Mouse (Mus musculus) heart, postnatal 10 days (tissue): ENCODE measurements around the gene Cd72. TPM values are rescaled to one million over a fixed set of nuclear protein-coding genes. Genes with fewer than 3 reads are reported as not detected.
A peak's percentile ranks its signal among the peaks of the same experiment; 100 is the strongest.

Source experiments
- DNase-seq, 2 experiments: peaks; one replicate each; pipeline ENCODE4 v3.0.0; 2021
- intact Hi-C: fragments of 180-260 bp; cut with DNase I; formaldehyde crosslinking; loops from one replicate; pipeline ENCODE4 v1.15.1; 2025
- total RNA-seq, 2 experiments: library from RNA; stranded (reverse); gene quantifications; 2 replicates each; pipeline ENCODE4 v1.2.3; 2021

The Cd72 gene
- total RNA-seq, 2 experiments from 2014 or later, result 0.45 to 0.60 TPM

DNA sequence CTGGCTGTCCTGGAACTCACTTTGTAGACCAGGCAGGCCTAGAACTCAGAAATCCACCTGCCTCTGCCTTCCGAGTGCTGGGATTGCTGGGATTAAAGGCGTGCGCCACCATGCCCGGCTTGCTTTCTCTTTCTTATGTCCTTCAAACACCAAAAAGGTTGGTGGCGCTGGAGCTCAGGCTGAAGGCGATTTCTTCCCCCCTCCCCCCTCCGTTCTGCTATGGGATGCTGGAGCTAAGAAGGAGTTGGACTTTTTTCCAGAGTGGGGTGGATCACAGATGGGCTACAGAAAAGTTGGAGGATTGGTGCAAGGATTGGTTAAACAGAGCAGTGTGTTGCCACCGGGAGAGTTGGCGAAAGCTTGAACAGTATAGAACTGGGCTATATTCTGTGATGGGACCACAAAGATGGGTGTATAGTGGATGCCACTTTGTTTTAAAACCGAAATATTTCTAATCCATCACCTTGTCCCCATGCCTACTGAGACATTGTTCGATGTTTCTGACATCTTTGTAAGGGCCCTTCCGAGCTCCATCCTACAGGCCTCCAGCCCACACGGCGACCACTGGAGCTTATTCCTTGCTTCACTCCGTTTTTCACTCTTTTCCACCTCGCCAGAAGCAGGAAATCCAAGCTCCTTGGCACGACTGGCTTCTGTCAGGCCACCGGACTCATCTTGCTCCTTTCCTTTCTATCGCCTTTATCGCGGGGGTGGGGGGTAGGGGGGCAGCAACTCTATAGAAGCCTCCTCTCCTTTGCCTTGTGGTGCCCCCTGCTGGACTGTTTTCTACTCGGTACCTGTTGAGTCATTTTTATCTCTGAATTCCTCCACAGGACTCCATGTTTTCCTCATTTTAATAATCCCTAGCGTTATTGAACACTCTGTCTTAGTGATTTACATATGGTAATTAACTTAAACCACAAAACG is 24.7 kb upstream of the Cd72 start:
- peak; percentile 69 to 84 for DNase-seq
- intact Hi-C loops, result loop anchor here (1.0 kb wide), 1 partner anchor 37 kb away; no protein-coding TSS in a partner anchor

DNA sequence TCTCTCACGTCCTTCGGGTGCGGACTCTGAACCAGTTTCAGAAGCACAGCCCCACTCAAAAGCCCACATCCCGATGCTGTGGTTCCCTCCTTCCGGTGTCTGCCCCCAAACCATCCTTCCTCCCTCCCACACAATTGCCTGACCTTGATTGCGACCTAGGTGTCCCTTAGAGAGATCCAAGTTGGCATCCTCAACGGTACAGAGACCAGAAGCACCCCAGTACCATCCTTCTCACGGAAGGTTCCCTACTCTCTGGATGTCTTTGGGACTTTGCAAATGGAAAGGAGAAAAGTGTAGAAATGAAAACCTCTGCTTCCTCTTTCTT is 24.1 kb upstream of the Cd72 start:
- no peak for DNase-seq
- intact Hi-C loops, result no loop called here

DNA sequence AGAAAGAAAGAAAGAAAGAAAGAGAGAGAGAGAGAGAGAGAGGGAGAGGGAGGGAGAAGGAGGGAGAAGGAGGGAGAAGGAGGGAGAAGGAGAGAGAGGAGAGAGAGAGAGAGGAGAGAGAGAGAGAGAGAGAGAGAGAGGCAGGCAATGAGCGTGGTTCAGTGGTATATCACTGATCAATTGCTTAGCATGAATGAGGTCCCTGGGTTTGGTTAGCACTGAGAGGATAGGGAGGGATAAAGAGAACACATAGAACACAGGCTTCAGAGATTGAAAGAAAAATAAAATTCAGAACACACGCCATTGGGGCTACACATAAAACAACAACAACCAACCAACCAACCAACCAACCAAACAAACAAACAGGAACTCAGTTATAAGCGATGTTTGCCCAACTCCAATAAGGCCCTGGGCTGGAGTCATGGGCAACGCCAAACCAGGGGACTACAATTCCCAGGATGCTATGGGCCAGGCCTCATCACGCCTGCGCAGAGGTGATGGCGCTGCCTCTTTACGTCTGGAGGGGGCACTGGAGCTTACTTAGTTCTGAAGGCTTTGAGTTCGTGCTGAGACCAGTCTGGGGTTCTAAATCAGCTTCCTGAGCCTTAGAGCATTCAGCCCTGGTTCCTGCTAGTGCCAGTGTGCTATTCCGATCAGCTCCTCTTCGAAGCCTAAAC is 23.6 kb upstream of the Cd72 start:
- intact Hi-C loops, result no loop called here

DNA sequence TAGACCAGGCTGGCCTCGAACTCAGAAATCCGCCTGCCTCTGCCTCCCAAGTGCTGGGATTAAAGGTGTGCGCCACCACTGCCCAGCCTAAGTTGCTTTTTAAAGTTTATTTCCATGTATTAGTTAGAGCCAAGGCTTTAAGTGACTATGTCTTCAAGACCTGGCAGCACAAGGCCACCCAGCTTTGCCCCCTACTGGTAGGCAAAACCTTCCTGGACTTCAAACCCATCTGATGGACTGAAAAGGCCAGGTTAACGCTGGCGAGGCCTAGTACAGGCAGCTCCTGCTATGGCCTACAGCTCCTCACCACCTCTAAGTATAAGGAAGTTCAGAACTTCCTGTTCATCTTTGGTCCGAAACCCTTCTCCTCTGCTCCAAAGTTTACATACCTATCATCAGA is 22.2 kb upstream of the Cd72 start:
- DNase-seq, result no peak
- intact Hi-C loops, result no loop called here

More for the DNA sequence above, 23.6 kb upstream of the Cd72 start:
- DNase-seq, result peak; percentile 91 to 93

DNA sequence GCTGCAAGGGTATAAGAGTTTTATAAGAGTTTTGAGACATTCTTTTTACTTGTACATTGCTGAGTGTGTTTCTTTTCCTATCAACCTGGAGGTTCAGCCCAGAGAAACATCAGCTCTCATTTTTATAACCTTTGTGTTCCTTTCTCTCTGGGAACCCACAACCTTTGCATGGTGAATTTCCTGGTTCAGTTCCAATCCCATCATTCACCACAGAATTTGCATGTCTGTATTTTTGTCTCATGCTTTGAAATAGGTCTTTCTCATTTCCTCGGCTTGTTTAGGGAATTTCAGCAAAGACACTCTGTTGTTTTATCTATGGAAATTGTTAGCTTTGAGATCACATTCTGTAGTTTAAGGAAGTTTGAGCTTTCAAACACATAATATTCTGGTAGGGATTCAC is 19.2 kb upstream of the Cd72 start:
- intact Hi-C loops, result no loop called here
- no peak for DNase-seq

DNA sequence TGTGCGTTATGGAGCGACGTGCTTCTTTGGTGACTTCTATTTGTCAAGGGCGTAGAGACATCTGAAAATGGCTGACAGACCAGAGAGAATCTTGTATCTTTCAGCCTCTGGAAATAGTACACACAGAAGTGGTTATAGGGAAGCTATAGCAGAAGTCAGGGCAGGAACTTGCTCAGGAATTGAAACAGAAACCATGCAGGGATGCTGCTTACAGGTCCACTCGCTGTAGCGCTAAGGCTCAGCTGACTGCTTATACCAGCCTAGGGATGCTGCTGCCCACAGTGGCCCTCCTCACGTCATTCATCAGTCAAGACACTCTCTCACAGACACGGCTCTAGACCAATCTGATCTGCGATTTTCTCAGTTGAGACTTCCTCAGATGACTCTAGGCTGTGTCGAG is 15.9 kb upstream of the Cd72 start:
- DNase-seq, result no peak
- intact Hi-C loops, result no loop called here

GRCm38 (mm10) chr4:43466872-43467271 is 12.4 kb upstream of the Cd72 start:
- DNase-seq, result no peak
- intact Hi-C loops, result no loop called here

- intact Hi-C loops, result no loop called here
- no peak for DNase-seq
Measured at GRCm38 (mm10) chr4:43465935-43466334, 11.5 kb upstream of the Cd72 start.

- intact Hi-C loops, result no loop called here
- no peak for DNase-seq
Measured at GRCm38 (mm10) chr4:43463102-43463501, 8.7 kb upstream of the Cd72 start.

- no peak for DNase-seq
- intact Hi-C loops, result no loop called here
Measured at GRCm38 (mm10) chr4:43457124-43457523, 2.7 kb upstream of the Cd72 start.

- DNase-seq, result no peak
Measured at GRCm38 (mm10) chr4:43456470-43456869, 2.0 kb upstream of the Cd72 start.

GRCm38 (mm10) chr4:43453413-43453812 is 1.0 kb downstream of the Cd72 start:
- intact Hi-C loops, result no loop called here
- no peak for DNase-seq

More at GRCm38 (mm10) chr4:43456470-43456869, 2.0 kb upstream of the Cd72 start:
- intact Hi-C loops, result no loop called here

GRCm38 (mm10) chr4:43452315-43452714 is 2.1 kb downstream of the Cd72 start:
- DNase-seq, result peak; percentile 32 to 41
- intact Hi-C loops, result no loop called here

- intact Hi-C loops, result no loop called here
- DNase-seq, result peak; percentile 56 to 62
Measured at GRCm38 (mm10) chr4:43448554-43448953, 5.9 kb downstream of the Cd72 start.

DNA sequence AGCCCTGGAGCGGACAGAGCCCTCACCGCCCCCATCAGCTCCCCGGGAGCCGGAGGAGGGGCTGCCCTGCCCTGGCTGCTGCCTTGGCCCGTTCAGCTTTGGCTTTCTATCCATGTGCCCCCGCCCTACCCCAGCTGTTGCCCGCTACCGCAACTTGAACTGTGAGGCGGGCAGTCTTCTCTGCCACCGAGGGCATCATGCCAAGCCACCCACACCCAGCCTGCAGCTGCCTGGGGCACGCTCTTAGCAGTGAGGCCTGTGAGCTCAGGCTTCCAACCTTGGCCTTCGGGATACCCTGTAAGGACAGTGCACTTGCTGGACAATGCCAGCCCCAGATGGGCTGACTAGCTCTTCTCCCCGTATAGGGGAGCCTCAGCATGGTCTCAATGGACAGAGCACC is 7.2 kb downstream of the Cd72 start:
- intact Hi-C loops, result no loop called here
- DNase-seq, result no peak

DNA sequence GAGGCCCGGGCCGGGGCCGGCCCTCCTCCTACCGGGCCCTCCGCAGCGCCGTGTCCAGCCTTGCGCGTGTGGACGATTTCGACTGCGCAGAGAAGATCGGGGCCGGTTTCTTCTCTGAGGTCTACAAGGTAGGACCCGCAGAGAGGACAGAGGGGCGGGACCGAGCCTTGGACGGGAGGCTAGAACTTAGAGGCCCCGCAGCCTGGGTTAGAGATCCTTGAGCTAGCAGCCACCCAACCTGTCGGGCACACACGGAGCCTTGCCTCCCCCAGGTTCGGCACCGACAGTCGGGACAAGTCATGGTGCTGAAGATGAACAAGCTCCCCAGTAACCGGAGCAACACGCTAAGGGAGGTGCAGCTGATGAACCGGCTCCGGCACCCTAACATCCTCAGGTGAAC is 10.9 kb downstream of the Cd72 start:
- intact Hi-C loops, result loop anchor here (2.0 to 5.0 kb wide), 2 partner anchors 119 to 224 kb away; partner anchors contain the start of genes Creb3, Fam221b, Tln1 and Tmem8b
- DNase-seq, result peak in 1 of 2 experiments; percentile 58

DNA sequence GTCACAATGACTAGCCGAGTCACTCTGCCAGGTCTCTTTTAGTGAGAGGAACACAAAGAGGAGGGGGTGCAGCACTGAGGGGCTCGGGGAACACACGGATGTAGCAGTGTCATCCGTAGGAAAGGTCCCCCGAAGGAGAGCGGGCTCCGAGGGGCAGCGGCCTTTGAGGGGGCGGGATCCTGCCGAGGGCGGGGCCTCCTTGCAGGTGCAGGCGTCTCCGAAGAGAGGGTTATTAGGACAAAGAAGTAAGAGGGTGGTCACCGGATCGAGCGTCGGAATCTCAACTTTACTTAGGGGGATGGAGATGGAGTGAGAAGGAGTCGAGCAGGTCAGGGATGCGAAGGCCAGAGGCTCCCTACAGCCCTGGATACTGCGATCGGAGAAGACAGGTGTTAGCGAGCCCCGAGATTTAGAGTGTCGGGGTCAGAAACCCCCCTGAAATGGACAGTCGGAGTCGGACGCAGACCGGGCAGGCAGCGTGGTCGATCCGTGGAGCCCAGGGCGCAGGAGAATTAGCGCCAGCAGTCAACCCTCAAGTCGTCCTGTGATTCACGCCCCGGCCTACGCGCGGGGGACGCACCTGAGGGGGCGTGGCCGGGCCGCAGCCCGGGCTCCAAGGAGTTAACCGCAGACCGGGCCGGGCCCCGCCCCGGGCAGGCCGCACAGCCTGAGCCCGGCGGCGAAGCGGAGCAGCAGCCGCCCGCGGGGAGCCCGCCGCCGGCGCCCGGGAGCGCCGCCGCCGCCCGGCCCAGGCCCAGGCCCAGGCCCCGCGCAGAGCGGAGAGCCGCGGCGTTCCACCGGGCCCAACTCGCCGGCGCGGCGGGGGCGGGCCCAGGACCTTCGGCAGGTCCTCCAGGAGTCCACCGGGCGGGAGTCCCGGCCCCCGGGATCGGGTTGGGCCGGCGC is 11.7 kb downstream of the Cd72 start:
- peak; percentile 77 for DNase-seq
- intact Hi-C loops, result loop anchor here (1.0 to 5.0 kb wide), 3 partner anchors 37 to 225 kb away; partner anchors contain the start of genes Creb3, Fam221b, Tln1 and Tmem8b

DNA sequence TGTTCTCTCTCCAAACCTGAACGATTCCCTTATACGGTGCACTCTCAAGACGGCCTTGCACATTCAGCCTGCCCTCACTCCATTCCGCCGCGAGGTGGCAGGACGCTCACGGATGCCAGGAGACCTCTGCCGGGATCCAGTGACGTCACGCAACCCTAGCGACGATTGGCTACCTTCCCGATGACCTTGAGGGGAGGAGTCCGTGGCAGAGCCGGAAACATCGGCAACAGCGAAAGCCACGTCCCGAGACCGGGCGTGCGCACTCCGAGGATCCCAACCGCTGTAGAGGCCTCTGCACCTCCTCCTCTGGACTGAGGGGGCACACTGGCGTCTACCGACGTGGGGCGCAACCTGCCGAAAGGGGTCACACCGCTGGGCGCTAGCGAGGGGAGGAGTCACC is 12.4 kb downstream of the Cd72 start:
- DNase-seq, result peak; percentile 100
- intact Hi-C loops, result loop anchor here (1.0 to 5.0 kb wide), 3 partner anchors 37 to 225 kb away; partner anchors contain the start of genes Creb3, Fam221b, Tln1 and Tmem8b

DNA sequence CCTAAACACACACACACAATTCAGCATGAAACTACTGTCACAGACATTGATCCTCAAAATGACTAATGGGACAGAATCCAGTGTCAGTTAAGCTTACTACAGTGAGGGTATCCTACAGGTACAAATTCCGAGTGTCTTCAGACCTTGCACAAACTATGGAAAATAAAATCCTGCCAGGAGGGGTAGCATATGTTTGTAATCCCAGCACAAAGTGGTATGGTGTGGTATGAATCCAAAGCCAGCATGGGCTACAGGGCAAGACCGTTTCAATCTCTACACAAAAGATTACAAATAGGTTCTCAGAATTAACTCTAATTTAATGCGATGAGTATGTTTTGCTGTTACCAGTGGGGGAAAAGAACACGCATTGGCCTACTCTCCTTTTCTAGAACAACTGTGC is 12.8 kb downstream of the Cd72 start, which contains the start of gene Tesk1:
Gene Tesk1, plus strand, starts transcription at position 301 of the 400 bp plus-strand sequence.
- intact Hi-C loops, result loop anchor here (1.0 to 5.0 kb wide), 3 partner anchors 38 to 226 kb away; partner anchors contain the start of genes Creb3, Fam221b, Tln1 and Tmem8b
- DNase-seq, result no peak

DNA sequence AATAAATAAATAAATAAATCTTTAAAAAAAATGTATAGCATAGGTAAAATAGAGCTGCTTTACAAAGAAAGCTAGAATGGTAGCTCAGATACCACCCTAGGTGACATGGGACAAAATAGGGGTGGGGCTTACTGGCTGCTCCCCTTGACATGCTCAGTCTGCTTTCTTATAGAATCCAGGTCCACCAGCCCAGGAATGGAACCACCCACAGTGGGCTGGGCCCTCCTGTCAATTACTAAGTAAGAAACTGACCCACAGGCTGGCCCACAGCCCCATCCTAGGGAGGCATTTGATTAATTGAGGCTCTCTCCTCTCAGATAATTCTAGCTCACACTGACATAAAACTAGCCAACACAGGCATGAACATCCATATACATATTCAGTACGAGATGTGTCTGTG is 21.6 kb downstream of the Cd72 start:
- intact Hi-C loops, result loop anchor here (5.0 kb wide), 1 partner anchor 279 kb away; the partner anchor contains the start of gene Olfr71
- no peak for DNase-seq
